Mouse (Mus musculus) c-Kit-positive CD71-negative TER-119-negative erythroid progenitor cells, embryonic 14.5 days (primary cell): ENCODE results near the gene Car2.

Source experiments
- DNase-seq: peaks from one replicate; pipeline ENCODE4 v3.0.0-alpha.2; 2013; ENCODE audit warnings: low read depth

The Car2 gene

GRCm38 (mm10) chr3:14886102-14887098 lies at the start of gene Car2:
TSS of gene Car2 (plus strand) at chr3:14886273.
- DNase-seq = no peak

GRCm38 (mm10) chr3:14838936-14839335 lies 47.1 kb upstream of the Car2 start:
- no peak for DNase-seq

DNA sequence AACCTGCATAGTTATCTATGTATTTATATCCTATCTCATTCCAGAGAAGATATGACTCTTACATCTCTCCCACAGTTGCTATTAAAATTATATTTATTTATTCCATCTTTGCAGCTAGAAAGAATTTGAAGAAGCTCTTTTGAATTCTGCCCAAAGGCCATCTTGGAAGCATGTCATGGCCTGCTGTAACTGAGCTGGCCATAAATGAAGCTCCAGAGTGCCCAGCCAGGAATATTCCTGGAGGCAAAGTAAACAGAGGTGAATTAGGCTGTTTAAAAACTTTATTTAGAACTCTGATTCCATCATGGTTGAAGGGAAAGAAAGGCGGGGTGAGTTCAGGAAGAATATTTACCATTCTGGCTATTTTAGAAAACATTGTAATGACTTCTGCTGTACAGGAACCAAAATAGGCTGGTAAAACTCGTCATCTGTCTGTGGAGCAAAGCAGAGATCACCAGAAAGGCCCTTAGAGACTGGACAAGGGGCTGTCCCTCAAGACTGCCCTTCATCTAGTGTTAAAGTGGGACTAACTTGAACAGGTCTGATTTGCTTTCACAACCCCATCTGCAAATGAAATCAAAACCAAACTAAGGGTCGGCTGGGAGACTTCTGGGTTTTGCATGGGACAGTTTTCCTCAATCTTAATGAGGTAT lies 46.5 kb upstream of the Car2 start:
- DNase-seq = no peak

DNA sequence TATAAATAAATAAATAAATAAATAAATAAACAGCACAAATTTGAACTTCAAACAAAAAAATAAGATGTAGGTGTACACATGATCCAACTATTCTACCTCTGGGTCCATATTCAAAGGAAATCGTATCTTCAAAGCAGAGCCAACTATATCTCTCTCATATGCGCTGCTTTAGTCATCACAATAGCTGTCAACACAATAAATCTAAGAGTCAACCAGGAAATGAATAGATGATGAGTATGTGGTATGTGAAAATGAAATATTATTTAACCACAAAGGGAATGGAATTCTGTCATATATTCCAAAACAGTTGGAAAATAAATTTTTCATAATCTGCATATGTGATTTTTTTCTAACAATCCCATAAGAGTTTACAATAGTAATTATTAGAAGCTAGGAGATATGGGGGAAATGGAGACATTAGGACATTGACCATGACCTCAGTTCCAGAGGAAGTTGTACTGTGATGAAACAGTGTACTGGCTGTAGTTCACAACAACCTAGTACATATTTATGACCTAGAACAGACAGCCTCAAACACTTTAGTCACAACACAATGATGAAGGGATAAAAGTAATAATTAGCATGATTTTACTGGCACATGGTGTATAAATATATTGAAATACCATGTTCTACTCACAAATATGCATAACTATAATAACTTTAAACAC lies 37.4 kb upstream of the Car2 start:
- no peak for DNase-seq

GRCm38 (mm10) chr3:14853966-14854365 lies 32.1 kb upstream of the Car2 start:
- DNase-seq = no peak

DNA sequence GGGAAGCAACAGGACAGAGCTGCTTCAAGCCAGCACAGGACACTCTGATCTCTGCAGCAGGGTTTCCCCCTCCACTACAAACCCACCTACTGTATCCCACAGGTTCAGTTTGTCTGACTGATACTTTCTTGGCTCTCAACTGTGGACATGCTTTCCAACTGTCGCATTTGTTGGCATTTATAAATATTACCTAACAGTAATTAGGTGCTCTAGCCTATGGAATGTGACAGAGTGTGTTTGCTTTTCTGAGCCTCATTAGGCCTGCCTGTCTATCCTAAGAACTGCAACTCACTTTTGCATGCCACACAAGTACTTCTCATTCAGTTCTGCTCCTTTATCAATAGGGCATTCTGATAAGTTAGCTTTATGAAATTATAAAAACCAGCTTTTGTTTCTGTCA lies 31.6 kb upstream of the Car2 start:
- no peak for DNase-seq

DNA sequence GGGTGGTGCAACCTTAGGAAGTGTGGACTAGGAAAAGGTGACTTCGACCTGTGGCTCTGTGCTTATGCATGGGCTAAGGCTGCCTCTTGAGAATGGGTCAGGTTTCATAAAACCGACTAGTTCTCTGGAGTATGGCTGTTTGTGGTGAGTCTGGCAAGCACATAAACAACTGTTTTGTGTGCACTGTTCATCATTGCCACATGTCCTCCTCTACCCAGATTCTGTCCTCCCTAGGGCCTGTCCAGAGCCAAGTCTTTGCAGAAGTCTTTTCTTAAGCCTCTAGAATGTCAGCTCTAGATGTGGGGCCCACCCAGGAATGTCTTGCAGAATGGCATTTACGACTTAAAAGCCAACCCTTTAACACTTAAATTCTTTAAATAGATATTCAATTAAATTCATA lies 28.2 kb upstream of the Car2 start:
- DNase-seq = no peak

GRCm38 (mm10) chr3:14860291-14860690 lies 25.8 kb upstream of the Car2 start:
- no peak for DNase-seq

DNA sequence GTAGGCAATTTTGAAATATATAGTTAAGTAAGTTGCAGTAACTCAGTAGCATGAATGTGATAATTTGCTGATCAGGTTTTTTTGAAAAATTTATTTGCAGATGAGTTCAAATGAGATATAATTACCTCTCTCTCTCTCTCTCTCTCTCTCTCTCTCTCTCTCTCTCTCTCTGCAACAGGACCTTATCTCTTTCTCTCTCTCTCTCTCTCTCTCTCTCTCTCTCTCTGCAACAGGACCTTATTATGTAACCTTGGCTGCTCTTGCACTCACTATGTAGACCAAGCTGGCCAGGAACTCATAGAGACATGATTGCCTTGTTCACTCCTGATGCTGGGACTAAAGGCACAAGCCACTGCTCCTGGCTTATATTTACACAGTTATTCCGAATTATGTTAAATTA lies 24.9 kb upstream of the Car2 start:
- DNase-seq = no peak

GRCm38 (mm10) chr3:14861787-14862186 lies 24.3 kb upstream of the Car2 start:
- DNase-seq = no peak

DNA sequence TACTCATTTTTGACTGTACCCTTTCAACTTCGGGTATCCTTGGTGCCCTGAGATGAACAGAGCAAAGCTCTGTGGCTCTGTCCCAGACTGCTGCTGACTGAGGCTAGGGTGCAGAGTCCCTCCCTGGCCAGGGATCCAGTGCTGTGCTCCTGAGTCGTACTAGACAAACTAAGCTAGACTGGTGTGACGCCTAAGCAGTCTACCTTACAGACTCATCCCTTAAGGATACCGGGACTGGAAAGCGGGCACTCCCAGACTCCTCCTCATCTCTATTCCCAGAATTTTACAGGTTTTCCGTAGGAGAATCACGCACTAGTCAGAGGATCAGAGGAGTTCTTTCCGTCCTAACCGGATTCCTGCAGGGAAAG lies 23.4 kb upstream of the Car2 start:
- no peak for DNase-seq

DNA sequence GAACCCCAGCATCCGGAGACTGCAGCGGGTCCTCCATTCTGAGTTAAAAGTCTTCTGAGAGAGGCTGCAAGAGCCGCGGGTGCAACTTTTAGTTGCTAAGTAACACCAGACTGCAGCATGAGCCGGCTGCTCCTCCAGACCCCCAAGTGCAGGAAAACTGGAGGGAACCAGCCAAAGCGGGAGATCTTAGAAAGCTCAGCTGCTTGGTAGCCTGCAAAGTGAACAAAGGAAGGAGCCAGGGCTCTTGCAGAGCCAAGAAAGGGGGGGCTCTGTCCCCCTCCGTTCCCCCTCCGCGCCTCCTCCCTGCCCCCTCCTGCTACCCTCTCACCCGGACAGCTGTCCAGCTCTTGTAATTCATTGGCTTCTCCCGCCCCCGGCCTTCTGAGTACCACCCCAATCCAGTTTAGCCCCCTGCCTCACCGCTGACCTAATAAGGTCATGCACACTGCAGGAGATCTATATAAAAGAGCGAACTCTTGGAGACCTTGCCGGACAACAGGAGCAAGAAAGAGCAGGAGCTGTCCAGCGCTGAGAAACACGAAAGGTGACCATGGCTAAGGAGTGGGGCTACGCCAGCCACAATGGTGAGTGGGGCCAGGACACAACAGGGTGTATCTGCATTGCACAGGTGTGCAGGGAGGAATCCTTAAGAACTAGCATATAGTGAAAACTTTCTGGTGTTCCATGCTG lies 22.9 kb upstream of the Car2 start, which contains the start of gene Car3:
Gene Car3, plus strand, starts transcription at position 491 of the 690 bp plus-strand sequence.
- no peak for DNase-seq

- DNase-seq = no peak
Observed at GRCm38 (mm10) chr3:14863922-14864321, 22.2 kb upstream of the Car2 start.

DNA sequence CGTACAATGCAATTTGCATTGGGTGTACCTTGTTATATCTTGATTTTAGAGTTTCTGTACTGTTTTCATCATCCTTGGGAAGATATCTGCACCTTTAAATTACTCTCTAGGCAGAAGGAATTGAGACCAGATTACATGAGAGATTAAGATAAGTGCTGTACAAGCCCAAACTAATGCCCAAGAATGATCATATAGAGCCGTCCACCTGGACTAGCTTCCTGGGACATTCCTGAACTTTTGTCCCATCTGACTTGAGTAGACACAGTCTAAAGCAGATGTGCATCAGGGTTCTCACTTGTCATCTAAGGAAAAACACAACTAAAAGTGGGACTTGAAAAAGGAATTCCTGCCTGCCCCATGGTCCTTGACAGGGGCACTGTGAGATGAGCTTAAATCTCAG lies 20.1 kb upstream of the Car2 start:
- no peak for DNase-seq

- no peak for DNase-seq
Observed at GRCm38 (mm10) chr3:14869779-14870178, 16.3 kb upstream of the Car2 start.

GRCm38 (mm10) chr3:14870528-14870927 lies 15.5 kb upstream of the Car2 start:
- no peak for DNase-seq

DNA sequence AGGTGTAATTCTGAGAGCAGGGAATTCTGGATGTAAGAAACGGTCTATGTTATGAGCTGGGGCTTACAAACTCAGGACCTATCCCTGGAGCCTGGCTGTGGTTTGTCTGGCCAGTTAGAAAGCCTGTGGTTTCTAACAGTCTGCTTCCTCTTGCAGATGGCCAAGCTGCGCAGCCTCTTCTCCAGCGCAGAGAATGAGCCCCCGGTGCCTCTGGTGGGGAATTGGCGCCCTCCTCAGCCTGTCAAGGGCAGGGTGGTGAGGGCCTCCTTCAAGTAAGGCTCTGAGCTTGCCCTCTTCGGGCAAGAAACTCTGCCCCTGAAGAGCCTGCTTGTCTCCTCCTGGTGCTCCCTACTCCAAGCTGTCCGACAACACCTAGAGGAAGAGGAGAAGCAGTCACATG lies 14.7 kb upstream of the Car2 start:
- no peak for DNase-seq

- no peak for DNase-seq
Observed at GRCm38 (mm10) chr3:14874402-14875040, 11.6 kb upstream of the Car2 start.

DNA sequence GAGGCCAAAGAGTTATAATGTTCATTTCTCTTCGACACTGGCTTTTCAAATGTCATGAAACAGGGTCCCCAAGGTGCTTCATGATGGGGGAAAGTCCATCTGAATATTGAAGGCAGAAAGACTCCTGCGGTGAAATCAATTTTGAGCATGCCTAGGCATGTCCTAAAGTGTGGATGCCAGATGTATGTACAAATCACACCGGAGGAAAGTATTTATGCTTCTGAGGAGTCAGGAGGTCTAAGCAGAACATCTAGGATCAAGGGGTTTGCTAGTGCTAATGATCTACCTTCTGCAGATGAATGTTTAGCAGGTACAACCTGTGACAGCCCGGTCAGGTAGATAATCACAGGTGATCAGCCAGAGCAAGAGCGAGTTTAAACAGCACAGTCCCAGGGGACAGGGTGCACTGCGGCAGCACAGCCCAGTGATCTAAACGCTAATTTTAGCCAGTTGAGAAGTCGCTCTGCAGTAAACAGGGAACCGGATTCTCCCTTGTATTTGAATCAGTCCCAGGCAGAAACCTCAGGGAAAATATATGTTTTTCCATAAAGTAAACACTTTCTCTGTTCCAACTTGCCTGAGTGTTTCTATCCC lies 9.7 kb upstream of the Car2 start:
- no peak for DNase-seq

- no peak for DNase-seq
Observed at GRCm38 (mm10) chr3:14877251-14877909, 8.7 kb upstream of the Car2 start.

DNA sequence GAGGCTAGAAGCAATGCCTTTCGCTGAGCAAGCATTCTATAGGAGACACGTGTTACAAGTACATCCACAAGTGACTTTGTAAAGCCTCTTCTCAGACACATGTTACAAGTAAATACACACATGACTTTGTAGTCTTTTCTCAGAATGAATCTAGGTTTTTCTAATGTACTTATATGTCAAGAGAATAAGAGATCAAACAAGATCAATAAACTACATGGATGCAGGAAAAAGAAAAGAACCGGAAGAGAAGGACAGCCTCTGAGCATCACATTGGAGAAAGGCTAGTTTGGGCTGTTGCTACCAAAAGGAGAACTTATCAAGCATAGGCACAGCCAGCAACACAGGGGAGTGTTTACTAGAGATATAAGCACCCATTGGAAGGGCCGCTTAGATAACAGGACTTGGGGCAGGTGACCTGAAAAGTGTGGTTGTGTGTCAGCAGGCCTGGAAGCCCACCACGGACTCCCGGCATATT lies 7.3 kb upstream of the Car2 start:
- no peak for DNase-seq
